Mouse (Mus musculus): ENCODE results near the gene Rtn4. TPM values are rescaled to one million over a fixed set of nuclear protein-coding genes. Genes with fewer than 3 reads are reported as not detected.
"Not testable (repeated sequence)": the region's sequence is repeated elsewhere in the genome, so short reads cannot be mapped to it uniquely, and the experiment has no call there.

Gene Rtn4
- polyA plus RNA-seq, 1 experiment from 2014 or later = 102 TPM

GRCm38 (mm10) chr11:29749468-29749829 lies 56.7 kb downstream of the Rtn4 start:
- WGBS = 100% methylated on average over 1 of the region's 1 CpGs
- Histone ChIP-seq H3K36me3 (ENCODE audit: control insufficient read depth, insufficient read depth) (peaks cover 19% of the 10 kb centered on the region), H3K9ac (ENCODE audit: low read depth, low read length) (no peak overlapping the region), H3K4me1 (replicated peaks; ENCODE audit: control insufficient read depth, insufficient read depth, low read length) (no peaks in the 10 kb centered on the region), H3K27me3 (replicated peaks; ENCODE audit: control insufficient read depth, insufficient read depth, low read length) (no peaks in the 10 kb centered on the region), H3K4me2 (replicated peaks; ENCODE audit: low read depth) (no peak overlapping the region), H3K4me3 (ENCODE audit: low read depth, low read length) (no peak overlapping the region), H3K27ac (ENCODE audit: low read depth, low read length) (no peak overlapping the region), H3K9me3 (ENCODE audit: control insufficient read depth) (no peaks in the 10 kb centered on the region)
- no peak for TF ChIP-seq CTCF (IDR thresholded peaks at IDR 0.05; ENCODE audit: low read depth)
- ATAC-seq = no peak

DNA sequence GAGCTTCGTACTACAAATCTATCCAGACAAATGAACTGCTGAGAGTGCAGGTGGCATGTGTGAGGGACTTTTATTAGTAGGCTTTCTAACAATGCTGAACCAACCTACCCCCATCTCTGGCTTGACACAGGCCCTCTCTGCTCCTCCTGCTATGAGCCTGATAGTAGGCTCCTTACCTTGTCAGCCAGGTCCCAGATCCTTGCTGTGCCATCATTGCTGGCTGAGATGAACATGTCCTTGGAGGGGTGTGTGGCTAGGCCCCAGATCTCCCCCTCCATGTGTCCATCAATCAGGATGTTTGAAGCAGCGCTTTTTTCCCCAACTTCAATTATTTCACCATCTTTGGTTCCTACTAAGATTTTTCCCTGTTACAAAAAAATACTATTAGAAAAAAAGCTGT lies 58.3 kb downstream of the Rtn4 start:
- Histone ChIP-seq H3K4me3 (ENCODE audit: low read depth, low read length) (no peak overlapping the region), H3K27ac (ENCODE audit: low read depth, low read length) (no peak overlapping the region), H3K36me3 (ENCODE audit: control insufficient read depth, insufficient read depth) (peaks cover 17% of the 10 kb centered on the region), H3K27me3 (replicated peaks; ENCODE audit: control insufficient read depth, insufficient read depth, low read length) (no peaks in the 10 kb centered on the region), H3K9ac (ENCODE audit: low read depth, low read length) (no peak overlapping the region), H3K4me2 (replicated peaks; ENCODE audit: low read depth) (no peak overlapping the region), H3K9me3 (ENCODE audit: control insufficient read depth) (no peaks in the 10 kb centered on the region), H3K4me1 (replicated peaks; ENCODE audit: control insufficient read depth, insufficient read depth, low read length) (no peaks in the 10 kb centered on the region)
- TF ChIP-seq CTCF (IDR thresholded peaks at IDR 0.05; ENCODE audit: low read depth) = no peak
- 85% methylated on average over 2 of the region's 2 CpGs for WGBS
- no peak for ATAC-seq

- H3K27ac ChIP-seq (ENCODE audit: low read depth, low read length) = no peak overlapping the region
Observed at GRCm38 (mm10) chr11:29751648-29752611, 59.2 kb downstream of the Rtn4 start.

GRCm38 (mm10) chr11:29756007-29756406 lies 63.3 kb downstream of the Rtn4 start:
- WGBS = 95% methylated on average over 5 of the region's 5 CpGs
- not testable (repeated sequence) for H3K27ac ChIP-seq (ENCODE audit: low read depth, low read length); H3K36me3 ChIP-seq (ENCODE audit: control insufficient read depth, insufficient read depth); H3K4me1 ChIP-seq (replicated peaks; ENCODE audit: control insufficient read depth, insufficient read depth, low read length); H3K9ac ChIP-seq (ENCODE audit: low read depth, low read length); ATAC-seq; H3K4me3 ChIP-seq (ENCODE audit: low read depth, low read length); H3K27me3 ChIP-seq (replicated peaks; ENCODE audit: control insufficient read depth, insufficient read depth, low read length); H3K4me2 ChIP-seq (replicated peaks; ENCODE audit: low read depth); H3K9me3 ChIP-seq (ENCODE audit: control insufficient read depth)

More at GRCm38 (mm10) chr11:29751648-29752611, 59.2 kb downstream of the Rtn4 start:
- H3K4me2 ChIP-seq (replicated peaks; ENCODE audit: low read depth) = no peak overlapping the region
- no peak overlapping the region for H3K4me3 ChIP-seq (ENCODE audit: low read depth, low read length)
- no peaks in the 10 kb centered on the region for H3K4me1 ChIP-seq (replicated peaks; ENCODE audit: control insufficient read depth, insufficient read depth, low read length)
- 84% methylated on average over 14 of the region's 14 CpGs for WGBS
- TF ChIP-seq CTCF (IDR thresholded peaks at IDR 0.05; ENCODE audit: low read depth) = no peak
- H3K27me3 ChIP-seq (replicated peaks; ENCODE audit: control insufficient read depth, insufficient read depth, low read length) = no peaks in the 10 kb centered on the region
- no peak for ATAC-seq
- H3K36me3 ChIP-seq (ENCODE audit: control insufficient read depth, insufficient read depth) = peaks cover 10% of the 10 kb centered on the region; the same call in 1 of the 2 replicates
- H3K9me3 ChIP-seq (ENCODE audit: control insufficient read depth) = no peaks in the 10 kb centered on the region
- no peak overlapping the region for H3K9ac ChIP-seq (ENCODE audit: low read depth, low read length)

DNA sequence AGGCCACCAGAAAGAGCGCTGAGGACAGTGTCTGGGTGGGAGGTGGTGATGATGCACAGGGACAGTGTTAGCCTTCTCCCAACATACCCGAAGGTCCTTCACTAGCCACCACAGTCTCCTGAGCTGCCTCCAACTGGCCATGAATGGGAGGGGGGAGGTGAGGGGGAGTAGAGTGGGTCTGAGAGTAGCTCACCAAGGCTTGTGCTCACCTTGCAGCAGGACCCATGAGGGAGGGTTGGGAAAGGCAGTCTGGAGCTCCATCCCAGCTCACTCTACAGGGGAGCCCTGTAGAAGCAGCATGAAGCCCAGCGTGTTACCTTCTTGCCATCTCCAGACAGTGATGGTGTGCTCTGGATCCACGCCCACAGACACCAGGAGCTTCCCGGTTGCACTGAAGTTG lies 65.9 kb downstream of the Rtn4 start:
- Histone ChIP-seq H3K36me3 (ENCODE audit: control insufficient read depth, insufficient read depth) (no peaks in the 10 kb centered on the region), H3K4me1 (replicated peaks; ENCODE audit: control insufficient read depth, insufficient read depth, low read length) (no peaks in the 10 kb centered on the region), H3K9ac (ENCODE audit: low read depth, low read length) (no peak overlapping the region), H3K4me3 (ENCODE audit: low read depth, low read length) (no peak overlapping the region), H3K9me3 (ENCODE audit: control insufficient read depth) (no peaks in the 10 kb centered on the region), H3K4me2 (replicated peaks; ENCODE audit: low read depth) (no peak overlapping the region), H3K27me3 (replicated peaks; ENCODE audit: control insufficient read depth, insufficient read depth, low read length) (no peaks in the 10 kb centered on the region), H3K27ac (ENCODE audit: low read depth, low read length) (no peak overlapping the region)
- no peak for ATAC-seq
- TF ChIP-seq CTCF (IDR thresholded peaks at IDR 0.05; ENCODE audit: low read depth) = no peak
- WGBS = 89% methylated on average over 5 of the region's 5 CpGs

DNA sequence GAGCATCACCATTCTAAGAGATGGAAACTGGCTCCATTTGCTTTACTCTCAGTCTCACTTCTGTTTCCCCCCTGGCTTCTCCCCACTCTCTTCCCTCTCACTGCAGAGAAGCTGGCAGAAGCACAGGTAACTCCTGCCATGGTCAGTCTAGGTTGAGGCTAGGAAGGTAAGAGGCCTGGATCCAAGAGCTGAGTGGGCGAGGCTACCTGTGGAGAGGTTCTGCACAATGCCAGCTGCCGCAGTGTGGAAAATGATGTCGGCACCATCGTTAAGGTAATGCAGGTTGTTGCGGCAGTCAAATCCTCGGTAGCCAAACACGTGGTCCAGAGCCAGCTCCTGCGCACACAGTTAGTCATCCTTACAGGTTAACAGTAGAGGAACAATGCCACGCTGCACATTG lies 68.6 kb downstream of the Rtn4 start:
- no peaks in the 10 kb centered on the region for H3K4me1 ChIP-seq (replicated peaks; ENCODE audit: control insufficient read depth, insufficient read depth, low read length)
- ATAC-seq = no peak
- H3K27ac ChIP-seq (ENCODE audit: low read depth, low read length) = no peak overlapping the region
- TF ChIP-seq CTCF (IDR thresholded peaks at IDR 0.05; ENCODE audit: low read depth) = no peak
- no peaks in the 10 kb centered on the region for H3K36me3 ChIP-seq (ENCODE audit: control insufficient read depth, insufficient read depth)
- no peaks in the 10 kb centered on the region for H3K9me3 ChIP-seq (ENCODE audit: control insufficient read depth)
- H3K9ac ChIP-seq (ENCODE audit: low read depth, low read length) = no peak overlapping the region
- no peaks in the 10 kb centered on the region for H3K27me3 ChIP-seq (replicated peaks; ENCODE audit: control insufficient read depth, insufficient read depth, low read length)
- no peak overlapping the region for H3K4me3 ChIP-seq (ENCODE audit: low read depth, low read length)
- no peak overlapping the region for H3K4me2 ChIP-seq (replicated peaks; ENCODE audit: low read depth)
- WGBS = 96% methylated on average over 9 of the region's 9 CpGs

Measured in intestine, postnatal 0 days (tissue).